Mouse (Mus musculus): ENCODE results near the gene Olfr424. TPM values are rescaled to one million over a fixed set of nuclear protein-coding genes. Genes with fewer than 3 reads are reported as not detected.

Olfr424 gene
- polyA plus RNA-seq (2012; fragmentation: generic; extraction: Trizol): not detected
- long read RNA-seq, experiment 1: 0 reads
- long read RNA-seq, experiment 2: 0 reads

DNA sequence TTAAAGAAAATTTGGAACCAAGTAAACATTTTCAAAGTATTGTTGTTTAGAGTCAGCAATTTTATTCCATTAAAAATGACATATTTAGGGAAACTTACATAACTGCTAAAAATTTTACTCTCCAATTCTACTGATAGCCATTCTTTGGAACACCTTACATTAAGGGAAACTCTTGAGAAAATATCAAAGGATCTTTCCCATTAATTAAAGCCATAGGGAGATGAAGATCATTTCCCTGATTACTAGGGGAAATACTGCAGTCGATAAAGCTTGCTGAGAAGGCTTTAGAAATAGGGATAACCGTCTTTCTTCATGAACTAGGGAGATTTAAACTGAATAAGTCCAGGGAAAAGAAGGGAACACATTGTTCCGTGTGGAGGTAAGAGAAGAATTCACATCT is at the start of gene Olfr424:
Gene Olfr424 (plus strand): TSS at position 301 of the 400 bp plus-strand sequence.
- no peaks in the 10 kb centered on the region for H3K79me2 ChIP-seq (ENCODE audit: control insufficient read depth, insufficient read depth)
- TF ChIP-seq MAX (IDR thresholded peaks at IDR 0.05) (no peak), MYOD1 (IDR thresholded peaks at IDR 0.05; ENCODE audit: control insufficient read depth, insufficient read length, low read depth) (no peak), USF1 (IDR thresholded peaks at IDR 0.05; ENCODE audit: low read depth) (no peak), CTCF (IDR thresholded peaks at IDR 0.05; ENCODE audit: control insufficient read depth, insufficient read depth, insufficient read length) (no peak), CEBPB (IDR thresholded peaks at IDR 0.05; ENCODE audit: low read depth) (no peak), MYOG (IDR thresholded peaks at IDR 0.05; ENCODE audit: control insufficient read depth, extremely low read depth, insufficient read length) (no peak), FOSL1 (IDR thresholded peaks at IDR 0.05; ENCODE audit: insufficient read depth, low read length, poor library complexity, severe bottlenecking) (no peak)
- H3ac ChIP-seq (ENCODE audit: control insufficient read depth, insufficient read length, low read depth): no peak within 1 kb of the TSS
- H3K4me3 ChIP-seq (ENCODE audit: insufficient read depth, poor library complexity, severe bottlenecking): no peak within 1 kb of the TSS
- no peaks in the 10 kb centered on the region for H3K27me3 ChIP-seq (ENCODE audit: control insufficient read depth, insufficient read depth, insufficient read length)
- H3K79me3 ChIP-seq (ENCODE audit: low read depth): no peaks in the 10 kb centered on the region
- no peaks in the 10 kb centered on the region for H3K36me3 ChIP-seq (ENCODE audit: control insufficient read depth, insufficient read depth)

DNA sequence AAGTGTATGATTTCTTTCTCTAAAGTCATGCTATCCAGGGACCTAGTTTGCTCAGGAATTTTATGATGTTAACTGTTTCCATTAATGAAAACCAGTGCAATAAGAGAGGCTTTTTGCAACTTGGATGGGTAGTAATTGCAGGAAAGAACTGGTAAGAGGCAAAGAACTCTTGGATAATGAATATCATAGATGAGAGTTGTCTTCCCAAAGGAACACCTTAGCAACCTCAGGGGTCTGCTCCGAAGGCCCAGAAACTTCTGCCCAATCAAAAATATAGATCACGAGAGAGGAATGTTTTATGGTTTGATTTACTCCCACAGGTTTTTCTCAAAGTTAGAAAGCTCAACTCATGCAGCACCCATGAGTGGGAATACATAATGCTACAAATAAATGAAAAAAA is 47.3 kb upstream of the Olfr424 start, which contains the start of gene Olfr429:
Gene Olfr429 (plus strand): TSS at position 301 of the 400 bp plus-strand sequence.
- Histone ChIP-seq H3K27me3 (ENCODE audit: control insufficient read depth, insufficient read depth, insufficient read length) (no peaks in the 10 kb centered on the region), H3K4me3 (ENCODE audit: insufficient read depth, poor library complexity, severe bottlenecking) (no peak within 1 kb of the TSS), H3K79me2 (ENCODE audit: control insufficient read depth, insufficient read depth) (no peaks in the 10 kb centered on the region), H3K36me3 (ENCODE audit: control insufficient read depth, insufficient read depth) (no peaks in the 10 kb centered on the region), H3K79me3 (ENCODE audit: low read depth) (no peaks in the 10 kb centered on the region), H3ac (ENCODE audit: control insufficient read depth, insufficient read length, low read depth) (no peak within 1 kb of the TSS)
- no peak for TF ChIP-seq CTCF (IDR thresholded peaks at IDR 0.05; ENCODE audit: control insufficient read depth, insufficient read depth, insufficient read length)
- no peak for TF ChIP-seq MYOG (IDR thresholded peaks at IDR 0.05; ENCODE audit: control insufficient read depth, extremely low read depth, insufficient read length)
- no peak for TF ChIP-seq USF1 (IDR thresholded peaks at IDR 0.05; ENCODE audit: low read depth)
- no peak for TF ChIP-seq FOSL1 (IDR thresholded peaks at IDR 0.05; ENCODE audit: insufficient read depth, low read length, poor library complexity, severe bottlenecking)
- no peak for TF ChIP-seq MYOD1 (IDR thresholded peaks at IDR 0.05; ENCODE audit: control insufficient read depth, insufficient read length, low read depth)
- TF ChIP-seq CEBPB (IDR thresholded peaks at IDR 0.05; ENCODE audit: low read depth): no peak
- no peak for TF ChIP-seq MAX (IDR thresholded peaks at IDR 0.05)

DNA sequence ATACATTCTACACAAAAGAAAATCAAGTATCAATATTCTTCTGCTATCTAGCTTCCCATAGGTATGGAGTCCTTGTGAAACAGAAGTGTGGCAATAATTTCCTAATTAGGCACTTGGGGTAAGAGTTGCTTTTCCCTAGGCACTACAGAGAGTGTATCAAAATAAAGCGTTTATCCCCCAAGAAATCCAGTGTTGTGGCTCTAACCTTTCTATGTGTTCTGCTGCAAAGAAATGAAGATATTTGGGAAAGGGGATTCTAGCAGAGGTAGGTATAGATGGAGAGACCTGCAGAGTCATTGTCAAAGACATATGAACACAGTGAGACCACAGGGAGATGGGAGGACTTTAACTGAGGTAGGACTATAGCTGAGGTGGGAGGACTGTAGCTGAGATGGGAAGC is 34.7 kb upstream of the Olfr424 start, which contains the start of gene Olfr427:
Gene Olfr427 (plus strand): TSS at position 301 of the 400 bp plus-strand sequence.
- Histone ChIP-seq H3K36me3 (ENCODE audit: control insufficient read depth, insufficient read depth) (no peaks in the 10 kb centered on the region), H3K79me3 (ENCODE audit: low read depth) (no peaks in the 10 kb centered on the region), H3K27me3 (ENCODE audit: control insufficient read depth, insufficient read depth, insufficient read length) (no peaks in the 10 kb centered on the region), H3K79me2 (ENCODE audit: control insufficient read depth, insufficient read depth) (no peaks in the 10 kb centered on the region), H3K4me3 (ENCODE audit: insufficient read depth, poor library complexity, severe bottlenecking) (no peak within 1 kb of the TSS), H3ac (ENCODE audit: control insufficient read depth, insufficient read length, low read depth) (no peak within 1 kb of the TSS)
- TF ChIP-seq CEBPB (IDR thresholded peaks at IDR 0.05; ENCODE audit: low read depth) (no peak), FOSL1 (IDR thresholded peaks at IDR 0.05; ENCODE audit: insufficient read depth, low read length, poor library complexity, severe bottlenecking) (no peak), USF1 (IDR thresholded peaks at IDR 0.05; ENCODE audit: low read depth) (no peak), MYOD1 (IDR thresholded peaks at IDR 0.05; ENCODE audit: control insufficient read depth, insufficient read length, low read depth) (no peak), MAX (IDR thresholded peaks at IDR 0.05) (no peak), MYOG (IDR thresholded peaks at IDR 0.05; ENCODE audit: control insufficient read depth, extremely low read depth, insufficient read length) (no peak), CTCF (IDR thresholded peaks at IDR 0.05; ENCODE audit: control insufficient read depth, insufficient read depth, insufficient read length) (no peak)

DNA sequence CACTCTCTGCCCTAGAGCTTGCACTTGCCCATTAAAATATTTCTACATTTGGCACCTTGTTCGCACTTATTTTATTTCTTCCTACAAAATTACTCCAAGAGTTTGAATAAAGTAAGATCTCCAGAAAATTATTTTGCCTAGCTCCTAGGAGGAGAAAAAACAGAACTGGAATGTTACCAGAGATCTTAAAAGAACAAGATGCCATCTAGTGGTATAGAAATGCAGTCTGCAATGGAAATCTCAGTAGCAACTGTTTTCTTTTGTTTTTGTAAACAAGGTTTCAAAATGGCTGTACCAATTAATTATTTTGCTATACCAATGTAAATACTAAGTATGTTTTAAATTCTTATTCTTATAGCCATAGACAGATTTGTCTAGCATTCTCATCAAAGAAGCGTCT is 27.6 kb upstream of the Olfr424 start:
- H3K79me2 ChIP-seq (ENCODE audit: control insufficient read depth, insufficient read depth): no peaks in the 10 kb centered on the region
- no peaks in the 10 kb centered on the region for H3K27me3 ChIP-seq (ENCODE audit: control insufficient read depth, insufficient read depth, insufficient read length)
- H3ac ChIP-seq (ENCODE audit: control insufficient read depth, insufficient read length, low read depth): no peak overlapping the region

DNA sequence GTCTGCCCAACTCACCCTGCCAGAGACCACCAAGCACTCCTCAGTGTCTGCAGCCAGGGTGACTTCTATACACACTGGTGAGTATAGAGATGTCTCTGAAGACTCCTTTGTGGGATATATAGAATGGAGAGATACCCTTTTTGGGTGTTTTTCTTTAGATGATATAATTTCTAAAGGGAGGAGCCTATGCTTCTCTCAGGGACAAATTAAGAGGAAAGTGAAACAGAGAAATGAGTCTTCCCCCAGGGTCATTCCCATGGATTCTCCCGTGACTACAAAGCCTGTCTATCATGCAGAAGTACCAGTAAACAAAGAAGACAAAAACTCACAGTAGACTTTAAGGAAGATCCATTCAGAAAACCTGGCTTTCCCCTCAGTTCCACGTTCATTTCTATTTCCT is 10.3 kb upstream of the Olfr424 start, which contains the start of gene Olfr231:
Gene Olfr231 (minus strand): TSS at position 101 of the 400 bp plus-strand sequence.
- H3ac ChIP-seq (ENCODE audit: control insufficient read depth, insufficient read length, low read depth): no peak within 1 kb of the TSS
- H3K79me3 ChIP-seq (ENCODE audit: low read depth): no peaks in the 10 kb centered on the region
- H3K4me3 ChIP-seq (ENCODE audit: insufficient read depth, poor library complexity, severe bottlenecking): no peak within 1 kb of the TSS
- no peaks in the 10 kb centered on the region for H3K27me3 ChIP-seq (ENCODE audit: control insufficient read depth, insufficient read depth, insufficient read length)
- no peaks in the 10 kb centered on the region for H3K79me2 ChIP-seq (ENCODE audit: control insufficient read depth, insufficient read depth)
- no peaks in the 10 kb centered on the region for H3K36me3 ChIP-seq (ENCODE audit: control insufficient read depth, insufficient read depth)
- TF ChIP-seq MYOG (IDR thresholded peaks at IDR 0.05; ENCODE audit: control insufficient read depth, extremely low read depth, insufficient read length) (no peak), CEBPB (IDR thresholded peaks at IDR 0.05; ENCODE audit: low read depth) (no peak), FOSL1 (IDR thresholded peaks at IDR 0.05; ENCODE audit: insufficient read depth, low read length, poor library complexity, severe bottlenecking) (no peak), MYOD1 (IDR thresholded peaks at IDR 0.05; ENCODE audit: control insufficient read depth, insufficient read length, low read depth) (no peak), USF1 (IDR thresholded peaks at IDR 0.05; ENCODE audit: low read depth) (no peak), CTCF (IDR thresholded peaks at IDR 0.05; ENCODE audit: control insufficient read depth, insufficient read depth, insufficient read length) (no peak), MAX (IDR thresholded peaks at IDR 0.05) (no peak)

More for the DNA sequence above, 27.6 kb upstream of the Olfr424 start:
- Histone ChIP-seq H3K79me3 (ENCODE audit: low read depth) (no peaks in the 10 kb centered on the region), H3K36me3 (ENCODE audit: control insufficient read depth, insufficient read depth) (no peaks in the 10 kb centered on the region), H3K4me3 (ENCODE audit: insufficient read depth, poor library complexity, severe bottlenecking) (no peak overlapping the region)
- TF ChIP-seq MAX (IDR thresholded peaks at IDR 0.05): no peak
- TF ChIP-seq USF1 (IDR thresholded peaks at IDR 0.05; ENCODE audit: low read depth): no peak
- TF ChIP-seq MYOD1 (IDR thresholded peaks at IDR 0.05; ENCODE audit: control insufficient read depth, insufficient read length, low read depth): no peak
- TF ChIP-seq MYOG (IDR thresholded peaks at IDR 0.05; ENCODE audit: control insufficient read depth, extremely low read depth, insufficient read length): no peak

DNA sequence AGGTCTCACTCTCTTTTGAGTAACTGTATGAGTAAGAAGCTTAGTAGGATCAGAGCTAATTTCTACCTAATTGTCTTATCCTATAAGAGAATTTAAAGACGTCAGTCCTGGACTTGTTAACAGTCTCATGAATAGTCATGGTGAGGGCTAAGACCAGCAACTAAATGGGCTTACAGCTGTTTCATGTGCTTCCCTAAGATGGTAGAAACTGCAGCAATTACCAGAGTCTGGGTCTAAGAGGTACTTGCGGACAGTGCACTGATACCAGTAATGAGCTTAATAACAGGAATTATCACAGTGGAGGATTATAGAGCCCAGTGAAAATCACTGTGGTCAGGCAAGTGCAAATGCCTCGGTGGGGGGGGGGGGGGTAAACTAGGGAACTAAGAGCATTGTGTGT is 682 bp downstream of the Olfr424 start:
- no peaks in the 10 kb centered on the region for H3K36me3 ChIP-seq (ENCODE audit: control insufficient read depth, insufficient read depth)
- H3K79me3 ChIP-seq (ENCODE audit: low read depth): no peaks in the 10 kb centered on the region
- H3ac ChIP-seq (ENCODE audit: control insufficient read depth, insufficient read length, low read depth): no peak overlapping the region
- H3K27me3 ChIP-seq (ENCODE audit: control insufficient read depth, insufficient read depth, insufficient read length): no peaks in the 10 kb centered on the region
- H3K79me2 ChIP-seq (ENCODE audit: control insufficient read depth, insufficient read depth): no peaks in the 10 kb centered on the region
- H3K4me3 ChIP-seq (ENCODE audit: insufficient read depth, poor library complexity, severe bottlenecking): no peak overlapping the region
- TF ChIP-seq CEBPB (IDR thresholded peaks at IDR 0.05; ENCODE audit: low read depth) (no peak), MYOG (IDR thresholded peaks at IDR 0.05; ENCODE audit: control insufficient read depth, extremely low read depth, insufficient read length) (no peak), MAX (IDR thresholded peaks at IDR 0.05) (no peak), FOSL1 (IDR thresholded peaks at IDR 0.05; ENCODE audit: insufficient read depth, low read length, poor library complexity, severe bottlenecking) (no peak), USF1 (IDR thresholded peaks at IDR 0.05; ENCODE audit: low read depth) (no peak), MYOD1 (IDR thresholded peaks at IDR 0.05; ENCODE audit: control insufficient read depth, insufficient read length, low read depth) (no peak), CTCF (IDR thresholded peaks at IDR 0.05; ENCODE audit: control insufficient read depth, insufficient read depth, insufficient read length) (no peak)

Measured in C2C12 (cell line).